Mouse (Mus musculus): ENCODE results near the gene Pdcd4.
"Not testable (repeated sequence)": the region's sequence is repeated elsewhere in the genome, so short reads cannot be mapped to it uniquely, and the experiment has no call there.

Gene Pdcd4

DNA sequence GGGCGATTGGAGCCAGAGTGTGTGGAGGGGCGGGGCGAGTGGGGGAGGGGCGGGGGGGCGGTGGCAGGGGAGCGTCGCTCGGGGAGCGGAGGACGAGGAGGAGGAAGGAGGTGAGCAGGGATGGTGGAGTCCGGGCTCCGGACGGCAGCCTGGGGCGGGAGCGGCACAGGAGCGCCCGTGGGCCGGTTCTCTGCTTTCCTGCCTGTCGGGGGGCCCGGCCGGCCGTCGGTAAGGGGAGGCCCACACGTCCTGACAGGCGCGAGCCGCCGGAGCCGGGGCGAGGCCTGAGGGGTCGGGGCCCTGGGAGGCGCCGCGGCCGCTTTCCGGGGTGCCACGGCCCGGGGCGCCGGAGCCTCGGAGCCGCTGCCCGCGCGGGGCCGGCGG lies 52.7 kb downstream of the Pdcd4 start:
- DNase-seq (ENCODE audit: low read depth, low spot score): no peak

DNA sequence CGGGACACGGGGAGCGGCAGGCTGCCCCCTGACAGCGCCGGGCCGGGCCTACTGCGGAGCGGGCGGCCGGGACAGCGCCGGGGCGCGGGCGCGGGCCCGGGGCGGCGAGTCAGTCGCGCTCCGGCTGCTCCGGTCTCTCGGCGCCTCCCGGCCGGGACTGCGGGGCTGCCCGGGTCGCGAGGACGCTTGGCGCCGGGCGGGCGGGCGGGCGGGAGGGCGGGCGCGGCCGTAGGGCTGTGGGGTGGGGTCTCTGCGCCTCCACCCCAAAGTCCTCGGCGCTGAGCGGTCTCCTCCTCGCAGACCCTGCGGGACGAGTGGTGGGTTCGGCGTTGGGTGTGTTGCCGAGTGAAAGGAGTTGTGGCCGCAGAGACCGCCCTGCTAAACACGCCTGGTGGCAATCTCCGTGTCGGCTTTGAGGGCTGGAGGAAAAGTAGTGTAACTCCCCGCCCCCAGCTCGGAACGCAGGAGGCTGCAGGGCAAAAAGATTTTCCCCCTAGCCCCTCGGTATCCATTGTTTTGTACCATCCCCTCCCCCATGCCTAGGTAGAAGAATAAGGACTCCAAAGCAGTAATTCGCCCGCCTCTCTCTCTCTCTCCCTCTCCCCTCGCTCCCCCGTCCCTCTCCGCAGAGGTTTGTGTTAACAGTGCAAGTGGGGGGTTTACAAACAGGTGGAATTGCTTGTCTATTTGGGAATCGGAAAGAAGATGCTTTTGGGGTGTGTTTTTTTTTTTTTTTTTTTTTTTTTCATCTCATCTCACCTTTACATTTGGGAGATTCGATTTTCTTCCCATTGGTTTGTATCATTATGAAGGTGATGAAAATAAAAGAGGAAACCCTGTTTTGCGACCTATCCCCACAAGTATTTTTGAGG lies 53.4 kb downstream of the Pdcd4 start:
- DNase-seq (ENCODE audit: low read depth, low spot score): no peak

DNA sequence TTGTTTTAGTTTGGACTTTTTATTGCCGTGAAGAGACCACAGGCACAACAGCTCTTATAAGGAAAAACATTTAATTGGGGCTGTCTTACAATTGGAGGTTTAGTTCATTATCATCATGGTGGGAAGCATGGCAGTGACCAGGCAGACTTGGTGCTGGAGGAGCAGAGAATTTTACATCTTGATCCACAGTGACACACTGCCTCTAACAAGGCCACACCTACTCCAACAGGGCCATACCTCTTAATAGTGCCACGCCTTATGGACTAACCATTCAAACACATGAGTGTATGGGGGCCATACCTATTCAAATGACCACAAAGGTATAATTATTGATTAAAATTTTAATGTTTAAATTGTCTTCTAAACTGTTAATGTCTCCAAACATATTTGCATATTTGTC lies 65.5 kb downstream of the Pdcd4 start:
- no peak for DNase-seq (ENCODE audit: low read depth, low spot score)

DNA sequence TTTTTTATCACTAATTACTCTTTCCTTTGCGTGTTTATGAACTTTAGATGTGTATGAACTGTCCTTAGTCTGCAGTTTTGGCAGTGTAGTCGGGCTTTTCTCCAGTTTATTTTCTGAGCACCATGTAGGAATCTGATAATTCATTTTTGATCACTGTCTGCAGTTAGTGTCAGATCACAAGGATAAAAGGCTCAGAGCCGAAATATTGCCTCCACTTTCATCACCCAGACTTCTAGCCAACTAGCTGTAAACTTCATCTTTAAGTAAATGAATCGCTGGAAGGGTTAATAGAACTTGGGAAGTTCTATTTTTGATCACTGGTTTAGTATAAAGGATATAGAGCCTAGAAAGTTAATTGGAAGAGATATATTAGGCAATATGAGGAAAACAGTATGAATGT lies 70.5 kb downstream of the Pdcd4 start:
- DNase-seq (ENCODE audit: low read depth, low spot score): no peak

DNA sequence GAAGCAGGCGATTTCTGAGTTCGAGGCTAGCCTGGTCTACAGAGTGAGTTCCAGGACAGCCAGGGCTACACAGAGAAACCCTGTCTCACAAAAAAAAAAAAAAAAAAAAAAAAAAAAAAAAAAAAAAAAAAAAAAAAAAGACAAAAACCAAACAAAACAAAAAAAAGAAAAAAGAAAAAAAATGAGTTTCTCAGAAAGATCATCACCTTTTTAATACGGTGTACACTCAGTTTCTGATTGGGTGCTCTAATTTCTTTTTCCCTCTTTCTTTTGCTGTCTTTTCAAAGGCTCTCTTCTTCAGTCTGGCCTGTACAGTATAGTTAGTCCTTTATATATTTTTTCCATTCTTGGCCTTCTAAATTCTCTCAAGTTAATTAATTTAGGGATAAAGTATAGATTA lies 72.3 kb downstream of the Pdcd4 start:
- not testable (repeated sequence) for DNase-seq (ENCODE audit: low read depth, low spot score)

DNA sequence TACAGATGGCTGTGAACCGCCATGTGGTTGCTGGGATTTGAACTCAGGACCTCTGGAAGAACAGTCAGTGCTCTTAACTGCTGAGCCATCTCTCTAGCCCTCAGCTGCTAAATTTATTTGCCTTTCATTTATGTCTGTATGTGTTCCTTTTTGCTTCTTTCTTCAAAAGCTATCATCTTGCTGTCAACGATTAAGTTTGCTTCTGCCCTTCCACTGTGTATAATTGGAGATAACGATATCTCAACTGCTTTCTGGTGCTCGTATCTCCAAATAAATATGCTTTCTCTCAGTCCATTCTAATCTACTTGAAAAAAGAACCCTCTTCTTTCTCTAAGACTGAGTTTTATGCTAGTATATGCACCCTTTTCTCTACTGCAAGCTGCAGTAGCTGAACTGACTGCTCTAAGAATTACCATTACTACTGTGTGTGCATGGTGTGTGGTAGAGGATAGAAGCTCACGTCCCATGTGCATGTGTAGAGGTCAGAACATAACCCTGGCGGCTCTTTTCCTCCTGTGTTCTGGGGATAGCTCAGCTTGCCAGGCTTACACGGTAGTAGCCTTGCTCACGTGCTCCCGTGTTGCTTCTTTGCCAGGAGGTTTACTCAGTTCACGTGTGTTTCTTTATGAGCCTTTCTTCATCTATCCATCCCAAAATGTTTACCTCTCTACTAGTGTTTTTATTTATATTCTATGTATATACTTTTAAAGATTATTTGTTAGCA lies 73.0 kb downstream of the Pdcd4 start:
- no peak for DNase-seq (ENCODE audit: low read depth, low spot score)

DNA sequence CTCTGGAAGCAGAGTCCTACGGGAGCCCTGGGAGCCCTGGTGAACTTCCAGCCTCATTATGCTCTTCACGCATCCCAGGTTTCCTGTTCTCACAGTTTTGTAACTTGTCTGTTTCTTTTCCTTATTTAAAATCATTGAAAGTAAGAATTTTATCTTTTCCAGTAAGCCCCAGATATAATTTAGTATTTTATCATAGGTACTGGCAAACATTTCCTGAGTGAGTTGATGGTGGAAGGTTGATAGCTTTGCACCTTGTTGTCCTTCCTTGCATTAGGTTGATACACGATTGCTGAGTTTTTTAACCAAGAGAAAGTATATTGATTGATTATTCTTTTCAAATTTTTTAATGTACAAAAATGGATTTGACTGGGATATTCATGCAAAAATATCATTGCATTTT lies 77.2 kb downstream of the Pdcd4 start:
- no peak for DNase-seq (ENCODE audit: low read depth, low spot score)

DNA sequence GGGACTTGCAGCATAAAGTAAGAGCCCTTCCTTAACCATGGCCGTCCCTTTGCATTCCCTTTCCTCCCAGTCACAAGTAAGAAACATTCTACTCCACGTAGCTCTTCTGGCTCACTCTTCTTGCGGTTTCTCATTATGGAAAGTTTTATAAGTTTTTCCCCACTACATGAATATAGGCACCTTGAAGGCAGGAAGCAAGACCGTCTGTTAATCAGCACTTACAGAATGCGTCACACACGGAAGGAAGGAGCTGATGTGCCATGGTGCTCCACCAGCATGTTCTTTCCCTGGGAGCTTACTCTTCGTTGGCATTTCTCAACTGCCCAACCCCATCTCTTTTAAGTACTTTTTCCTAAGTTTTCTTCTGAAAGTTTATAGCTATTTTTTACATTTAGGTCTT lies 79.9 kb downstream of the Pdcd4 start:
- no peak for DNase-seq (ENCODE audit: low read depth, low spot score)

DNA sequence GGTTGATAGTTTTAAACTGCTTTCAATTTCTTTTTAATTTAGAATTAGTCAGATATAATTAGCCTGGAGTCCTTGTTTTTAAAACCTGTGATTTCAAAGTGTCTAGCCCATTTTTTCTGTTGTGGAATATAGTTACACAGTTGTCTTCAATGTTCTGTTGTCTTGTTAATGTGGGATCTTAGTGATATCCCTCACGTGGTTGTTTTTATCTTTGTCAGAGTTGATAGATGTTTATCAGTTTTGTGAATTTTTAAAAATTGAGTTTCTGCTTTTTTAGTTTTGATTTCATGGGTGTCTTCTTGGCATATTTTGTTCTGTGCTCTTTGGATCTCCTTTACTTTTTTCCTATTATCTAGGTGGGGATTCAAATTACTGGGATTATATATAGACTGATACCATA lies 81.6 kb downstream of the Pdcd4 start:
- DNase-seq (ENCODE audit: low read depth, low spot score): no peak

Measured in skeletal muscle tissue, adult 2 months (tissue).